8 mouse cellular contexts compared by ENCODE assay signal in the genomic region with DNA sequence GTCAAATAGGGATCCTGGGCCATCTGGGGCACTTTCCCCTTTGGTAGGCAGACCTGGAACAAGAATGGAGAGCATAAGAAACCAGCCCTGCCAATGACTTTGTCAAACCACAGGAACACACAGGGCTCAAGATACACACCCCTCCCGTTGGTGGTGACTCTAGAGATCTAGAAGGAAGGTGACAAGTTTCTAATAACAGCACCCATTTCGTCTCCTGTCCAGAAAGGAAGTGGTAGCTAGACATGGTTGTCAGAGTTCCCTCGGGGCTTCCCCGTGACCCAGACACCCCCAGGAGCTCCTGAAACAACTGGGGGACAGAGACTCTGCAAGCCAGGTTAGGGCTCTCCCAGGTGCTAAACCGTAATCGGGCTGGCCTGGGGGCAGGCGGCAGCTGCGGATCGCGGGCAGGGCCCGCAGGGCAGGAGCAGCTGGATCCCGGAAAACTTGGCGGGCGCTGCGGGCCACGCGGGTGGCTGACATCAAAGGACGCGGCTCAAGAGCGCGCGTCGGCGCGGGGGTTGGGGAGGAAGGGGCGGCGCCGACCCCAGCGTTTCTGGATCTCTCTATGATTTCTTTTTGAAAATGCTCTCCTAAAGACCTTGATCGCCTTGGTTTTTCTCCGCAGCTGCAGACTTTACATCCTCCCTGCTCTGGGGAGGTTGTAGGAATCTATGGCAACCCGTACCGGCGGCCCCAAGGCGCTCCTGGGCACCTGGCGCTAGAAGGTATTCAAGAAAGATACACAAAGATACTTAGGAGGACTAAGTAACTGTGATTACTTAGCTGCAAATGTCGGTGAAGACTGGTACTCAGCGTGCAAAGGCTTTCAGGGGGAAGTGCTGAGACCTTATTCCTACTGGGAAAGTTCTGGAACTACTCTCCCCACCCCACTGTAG.
DNase-seq lines count a peak whose midpoint lies in the region; ATAC-seq and TF ChIP-seq lines count a peak whose summit lies in the region.

No protein-coding gene starts in this region.

- 0 out of 2 replicates have a peak, but pooled peaks cover 9% of the 10 kb centered on the region for H3K27me3 ChIP-seq in kidney, embryonic 15.5 days
- H3K27me3 ChIP-seq in forebrain, embryonic 14.5 days (replicated peaks; ENCODE audit: control insufficient read depth, insufficient read depth, low read length), result no peaks in the 10 kb centered on the region
- no peaks in the 10 kb centered on the region for H3K27me3 ChIP-seq in intestine, postnatal 0 days (replicated peaks; ENCODE audit: control insufficient read depth, insufficient read depth, low read length)
- no peaks in the 10 kb centered on the region for H3K27me3 ChIP-seq in testis, adult 2 months (ENCODE audit: control insufficient read depth, insufficient read depth, low read length)

- 2% methylated on average over 38 of the region's 38 CpGs for whole genome bisulfite sequencing in kidney, embryonic 15.5 days
- WGBS in forebrain, embryonic 14.5 days, result 3% methylated on average over 38 of the region's 38 CpGs
- 3% methylated on average over 38 of the region's 38 CpGs for WGBS in intestine, postnatal 0 days

- ATAC-seq in kidney, embryonic 15.5 days (replicated peaks; ENCODE audit: low FRiP score), result no peak
- ATAC-seq in forebrain, embryonic 14.5 days, result peak; percentile 70
- no peak for ATAC-seq in intestine, postnatal 0 days

- H3K4me2 ChIP-seq in kidney, embryonic 15.5 days, result peak overlapping the region; percentile 91
- peak overlapping the region; percentile 72 for H3K4me2 ChIP-seq in forebrain, embryonic 14.5 days (ENCODE audit: low read length)
- peak overlapping the region; percentile 80 for H3K4me2 ChIP-seq in intestine, postnatal 0 days (replicated peaks; ENCODE audit: low read depth)

- H3K27ac ChIP-seq in kidney, embryonic 15.5 days, result no peak overlapping the region
- no peak overlapping the region for H3K27ac ChIP-seq in forebrain, embryonic 14.5 days (ENCODE audit: low read depth, low read length)
- H3K27ac ChIP-seq in intestine, postnatal 0 days (ENCODE audit: low read depth, low read length), result no peak overlapping the region
- no peak overlapping the region for H3K27ac ChIP-seq in testis, adult 2 months (ENCODE audit: control insufficient read depth, insufficient read depth, low read depth, low read length)

- no peak for DNase-seq in kidney, adult 9 months
- DNase-seq in T-cell, adult 2 months (ENCODE audit: low spot score), result peak; percentile 41
- DNase-seq in forebrain, embryonic 14.5 days (ENCODE audit: low spot score), result peak; percentile 53
- peak; percentile 50 for DNase-seq in mesoderm, embryonic 11.5 days (ENCODE audit: low read depth, low spot score)
- DNase-seq in right cerebral cortex, adult 2 months (ENCODE audit: low spot score in 2 of 2), result no peak

- TF ChIP-seq CTCF in intestine, postnatal 0 days (IDR thresholded peaks at IDR 0.05; ENCODE audit: low read depth), result no peak
- TF ChIP-seq CTCF in testis, adult 2 months (IDR thresholded peaks at IDR 0.05; ENCODE audit: control insufficient read depth, insufficient read depth, insufficient replicate concordance, low read depth, low read length), result no peak

- H3K9me3 ChIP-seq in kidney, embryonic 15.5 days (replicated peaks), result no peaks in the 10 kb centered on the region
- H3K9me3 ChIP-seq in forebrain, embryonic 14.5 days (replicated peaks; ENCODE audit: control insufficient read depth, low read length), result no peaks in the 10 kb centered on the region
- no peaks in the 10 kb centered on the region for H3K9me3 ChIP-seq in intestine, postnatal 0 days (ENCODE audit: control insufficient read depth)

- H3K4me1 ChIP-seq in kidney, embryonic 15.5 days, result peaks cover 13% of the 10 kb centered on the region
- peaks cover 8% of the 10 kb centered on the region; the same call in 1 of the 2 replicates for H3K4me1 ChIP-seq in forebrain, embryonic 14.5 days (ENCODE audit: control insufficient read depth, insufficient read depth, low read length)
- H3K4me1 ChIP-seq in intestine, postnatal 0 days (replicated peaks; ENCODE audit: control insufficient read depth, insufficient read depth, low read length), result no peaks in the 10 kb centered on the region
- H3K4me1 ChIP-seq in testis, adult 2 months (ENCODE audit: control insufficient read depth, insufficient read depth, low read length), result peaks cover 7% of the 10 kb centered on the region

- no peaks in the 10 kb centered on the region for H3K36me3 ChIP-seq in kidney, embryonic 15.5 days
- no peaks in the 10 kb centered on the region for H3K36me3 ChIP-seq in forebrain, embryonic 14.5 days (ENCODE audit: control insufficient read depth, insufficient read depth, low read length)
- H3K36me3 ChIP-seq in intestine, postnatal 0 days (ENCODE audit: control insufficient read depth, insufficient read depth), result no peaks in the 10 kb centered on the region
- H3K36me3 ChIP-seq in testis, adult 2 months (ENCODE audit: control insufficient read depth, insufficient read depth, low read length), result no peaks in the 10 kb centered on the region

- peak overlapping the region; percentile 46 for H3K4me3 ChIP-seq in kidney, embryonic 15.5 days (replicated peaks)
- H3K4me3 ChIP-seq in forebrain, embryonic 14.5 days (ENCODE audit: low read depth, low read length), result peak overlapping the region; percentile 35
- peak overlapping the region; percentile 35 for H3K4me3 ChIP-seq in intestine, postnatal 0 days (ENCODE audit: low read depth, low read length)
- H3K4me3 ChIP-seq in testis, adult 2 months (ENCODE audit: control insufficient read depth, low read depth, low read length), result peak overlapping the region; percentile 73

- TF ChIP-seq POLR2A in testis, adult 2 months (IDR thresholded peaks at IDR 0.05; ENCODE audit: control insufficient read depth, low read depth, low read length), result no peak

- peak overlapping the region; percentile 43; the same call in 1 of the 2 replicates for H3K9ac ChIP-seq in kidney, embryonic 15.5 days
- peak overlapping the region; percentile 51 for H3K9ac ChIP-seq in forebrain, embryonic 14.5 days (ENCODE audit: low read length)
- no peak overlapping the region; the same call in 1 of the 2 replicates for H3K9ac ChIP-seq in intestine, postnatal 0 days (ENCODE audit: low read depth, low read length)

Comparison
In these comparisons a context has a peak if more than half of its experiments do, and no peak if none do; other contexts are left out.
1. DNase-seq: peak in T-cell, adult 2 months (single experiment), forebrain, embryonic 14.5 days (single experiment) and mesoderm, embryonic 11.5 days (single experiment); none in kidney, adult 9 months (single experiment) and right cerebral cortex, adult 2 months (0 of 2).
2. Peak in every context shown above with its lines, with median percentiles within 50 percentile points of each other: H3K4me2 ChIP-seq and H3K4me3 ChIP-seq.